Mouse (Mus musculus) monocyte, adult 59 days (primary cell): Measurements from ENCODE around the gene Dock2. TPM values are rescaled to one million over a fixed set of nuclear protein-coding genes. Genes with fewer than 3 reads are reported as not detected.

Experiments
- total RNA-seq, 2 experiments: library from RNA; stranded (reverse); gene quantifications; one replicate each; pipeline ENCODE4 v1.2.4; 2023

Dock2 gene
- 100 to 1,000 TPM; 397 to 413 TPM for total RNA-seq

DNA sequence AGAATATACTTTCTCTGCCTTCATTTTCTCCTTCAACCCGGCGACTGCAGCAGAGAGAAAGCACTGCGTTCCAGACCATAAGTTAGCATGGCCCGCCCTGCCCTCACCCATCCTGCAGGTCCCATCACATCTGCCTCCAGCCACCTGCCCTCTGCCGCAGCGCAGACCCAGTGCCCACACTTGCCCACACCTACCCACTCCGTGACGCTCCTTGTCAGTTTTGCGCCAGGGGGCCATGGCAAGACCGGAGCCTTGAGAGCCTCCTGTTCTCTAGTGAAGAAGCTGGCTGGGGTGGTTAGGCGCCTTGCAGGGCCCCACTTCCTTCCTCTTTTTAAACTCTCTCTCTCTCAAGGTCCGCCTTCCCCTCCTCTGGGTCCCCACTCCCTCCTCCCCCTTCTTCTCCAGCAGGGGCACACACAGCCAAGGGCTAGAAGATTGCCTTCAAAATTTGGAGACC, at the start of gene Dock2:
TSS of gene Dock2 (minus strand) at position 306 of the 457 bp plus-strand sequence.

DNA sequence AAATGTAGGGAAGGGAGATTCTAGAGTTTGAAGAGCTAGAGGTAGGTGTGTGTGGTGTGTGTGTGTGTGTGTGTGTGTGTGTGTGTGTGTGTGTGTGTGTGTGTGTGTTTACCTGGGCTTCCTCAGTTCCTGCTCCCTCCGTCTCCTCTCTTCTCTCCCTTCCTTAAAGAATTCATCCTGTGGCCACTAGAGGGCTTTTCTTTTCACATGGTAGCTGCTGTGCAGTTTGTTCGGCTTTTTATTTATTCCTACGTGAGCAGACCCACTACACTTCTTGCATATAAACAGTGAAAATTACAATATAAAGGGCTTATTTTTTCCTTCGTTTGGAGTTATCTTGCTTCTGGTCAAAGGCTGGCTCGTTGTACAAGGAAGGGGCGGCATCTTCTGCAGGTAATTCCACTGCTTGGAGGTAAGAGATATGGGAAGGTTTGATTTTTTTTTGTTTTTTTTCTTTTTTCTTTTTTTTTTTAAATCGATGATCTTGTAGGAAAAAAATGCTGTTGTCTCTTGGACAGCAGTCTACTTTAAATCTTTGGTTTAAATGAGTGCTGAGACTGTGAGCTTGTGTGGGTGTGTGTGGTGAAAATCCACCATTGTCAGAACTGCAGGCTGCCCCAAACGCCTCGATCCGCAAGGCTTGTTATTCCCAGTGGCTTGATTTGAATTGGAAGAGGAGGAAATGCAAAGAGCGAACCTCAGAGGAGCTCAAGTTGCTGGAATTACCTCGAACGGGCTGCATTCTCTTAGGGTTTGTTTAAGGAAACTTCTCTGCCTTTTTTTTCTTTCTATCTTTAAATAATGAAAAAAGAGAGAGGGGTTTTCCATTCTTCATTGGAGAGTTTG, 468.9 kb downstream of the Dock2 start, which contains the start of gene Fam196b:
TSS of gene Fam196b (plus strand) at position 289 of the 846 bp plus-strand sequence.

DNA sequence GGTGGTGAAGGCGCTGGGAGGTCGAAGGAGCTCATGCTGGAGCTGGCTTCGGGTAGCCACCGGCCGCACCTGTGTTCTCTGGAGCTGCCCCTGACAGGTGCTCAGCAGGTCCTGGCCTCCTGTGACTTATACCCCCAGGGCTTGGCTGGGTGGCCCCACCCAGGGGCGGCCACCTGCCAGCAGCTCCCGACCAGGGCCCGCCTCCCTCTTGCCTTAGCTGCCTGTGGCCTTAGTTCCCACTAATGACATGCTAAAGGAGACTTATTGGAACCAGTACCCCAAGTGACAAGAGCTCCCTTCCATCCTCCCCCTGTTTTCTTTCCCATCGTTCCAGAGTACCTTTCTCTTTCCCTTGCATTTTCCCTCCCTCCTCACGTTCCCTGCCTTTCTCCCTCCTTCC, 575.7 kb downstream of the Dock2 start, which contains the start of gene Foxi1:
TSS of gene Foxi1 (minus strand) at position 101 of the 400 bp plus-strand sequence.

Other genes with a start within 250 kb of the Dock2 start
- gene Spdl1, start 49.7 kb upstream of the Dock2 start, total RNA-seq, result 1 to 10 TPM; 2.0 to 2.4 TPM